Mouse (Mus musculus): ENCODE data around the gene 3110082I17Rik.

DNA sequence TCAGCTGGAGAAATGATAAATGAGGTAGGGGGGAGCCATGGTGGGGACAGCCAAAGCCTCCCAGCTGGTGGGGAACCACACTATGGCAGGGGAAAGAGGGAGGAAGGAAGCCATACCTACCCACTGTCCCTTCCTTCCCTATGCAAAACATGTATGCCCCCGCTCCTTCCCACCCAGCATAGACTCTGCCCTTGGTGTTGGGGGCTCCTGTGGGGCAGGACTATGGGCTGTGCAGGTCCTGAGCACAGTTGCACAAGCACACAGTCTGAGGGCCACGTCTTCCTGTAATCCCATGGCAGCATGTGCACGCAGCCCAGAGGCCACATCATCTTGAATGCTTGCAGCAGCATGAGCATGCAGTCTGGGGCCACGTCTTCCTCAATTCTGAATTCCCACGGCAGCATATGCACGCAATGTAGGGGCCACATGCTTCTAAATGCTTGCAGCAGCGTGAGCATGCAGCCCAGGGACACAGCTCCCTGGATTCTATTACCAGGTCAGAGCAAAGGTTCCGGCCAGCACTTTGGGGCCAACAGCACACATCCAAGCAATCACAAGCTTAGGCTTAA, 56.6 kb downstream of the 3110082I17Rik start:
- TF ChIP-seq POLR2A (IDR thresholded peaks at IDR 0.05; ENCODE audit: low read depth, low read length) (no peak), CTCF (conservative IDR thresholded peaks at IDR 0.05; ENCODE audit: insufficient read depth, insufficient read length, low read depth, low read length) (no peak)
